Mouse (Mus musculus) small intestine, adult 2 months (tissue): ENCODE results near the gene Pdss2. TPM values are rescaled to one million over a fixed set of nuclear protein-coding genes. Genes with fewer than 3 reads are reported as not detected.
"Not testable (repeated sequence)": the region's sequence is repeated elsewhere in the genome, so short reads cannot be mapped to it uniquely, and the experiment has no call there.

Experiments used
- H3K27ac ChIP-seq: fragments of 200-500 bp; 2 replicates; pipeline ENCODE4 v1.5.1; 2012; ENCODE audit warnings: low read depth, low read length, control low read depth, inconsistent platforms; ENCODE audit not compliant: insufficient read depth
- H3K27me3 ChIP-seq: fragments of 200-500 bp; 2 replicates; pipeline ENCODE4 v1.6.1; 2012; ENCODE audit warnings: mild to moderate bottlenecking, moderate library complexity, low read length, inconsistent platforms; ENCODE audit not compliant: control insufficient read depth, insufficient read depth
- H3K36me3 ChIP-seq: fragments of 200-500 bp; 2 replicates; pipeline ENCODE4 v1.6.1; 2012; ENCODE audit warnings: mild to moderate bottlenecking, low read length, control low read depth, inconsistent platforms; ENCODE audit not compliant: control insufficient read depth, insufficient read depth
- H3K4me1 ChIP-seq: fragments of 200-500 bp; 2 replicates; pipeline ENCODE4 v1.6.1; 2012; ENCODE audit warnings: low read length, inconsistent platforms, mixed read lengths; ENCODE audit not compliant: control insufficient read depth, insufficient read depth, insufficient read length
- H3K4me3 ChIP-seq: fragments of 200-500 bp; 2 replicates; pipeline ENCODE4 v1.5.1; 2012; ENCODE audit warnings: low read depth, mild to moderate bottlenecking, control low read depth, inconsistent platforms, low read length, moderate library complexity
- CTCF ChIP-seq: fragments of 200-500 bp; IDR thresholded peaks from 2 replicates; pipeline ENCODE4 v1.5.1; 2012; ENCODE audit warnings: low read depth, mild to moderate bottlenecking, control low read depth, inconsistent platforms, low read length, moderate library complexity, mixed read lengths; ENCODE audit not compliant: insufficient replicate concordance, insufficient read length; ENCODE audit errors: extremely low read depth
- POLR2A ChIP-seq: fragments of 200-500 bp; IDR thresholded peaks from 2 replicates; pipeline ENCODE4 v1.6.1; 2012; ENCODE audit warnings: low read depth, mild to moderate bottlenecking, control low read depth, inconsistent platforms, low read length, moderate library complexity
- WGBS: fragments of 180-500 bp; shearing (Covaris S2); methylation state at CpG from one replicate; pipeline ENCODE4 v1.1.7; 2018; 5-methylcytosine and 5-hydroxymethylcytosine counted together
- polyA plus RNA-seq: library from polyadenylated mRNA; depleted of rRNA; stranded (reverse); fragments of >200 nt; gene quantifications from 2 replicates; pipeline ENCODE4 v1.2.3, GENCODE M21; 2012

Gene Pdss2
- polyA plus RNA-seq, 1 experiment = 10.5 TPM

DNA sequence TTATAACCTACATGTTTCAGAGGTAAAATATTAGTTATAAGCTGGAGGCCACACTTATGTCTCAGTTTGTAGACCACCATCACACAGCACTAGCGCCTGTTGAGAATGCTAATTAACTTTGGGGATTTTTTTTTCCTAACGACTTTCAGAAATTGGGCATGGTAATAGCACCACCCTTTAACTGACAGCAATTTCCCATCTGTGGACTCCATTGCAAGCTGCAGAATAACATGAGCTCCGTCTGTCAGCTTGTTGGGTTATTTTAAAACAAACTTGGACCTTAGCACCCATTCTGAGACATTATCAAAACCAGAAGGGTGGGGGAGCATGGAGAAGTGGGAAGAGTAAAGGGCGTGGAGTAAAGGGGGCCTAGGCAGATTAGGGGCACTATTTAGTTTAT is 174.5 kb downstream of the Pdss2 start:
- Histone ChIP-seq H3K36me3 (peaks cover 7% of the 10 kb centered on the region), H3K4me3 (no peak overlapping the region), H3K27ac (no peak overlapping the region), H3K4me1 (no peaks in the 10 kb centered on the region), H3K27me3 (no peaks in the 10 kb centered on the region)
- TF ChIP-seq POLR2A = no peak
- TF ChIP-seq CTCF = no peak
- WGBS = 68% methylated on average over 4 of the region's 4 CpGs

DNA sequence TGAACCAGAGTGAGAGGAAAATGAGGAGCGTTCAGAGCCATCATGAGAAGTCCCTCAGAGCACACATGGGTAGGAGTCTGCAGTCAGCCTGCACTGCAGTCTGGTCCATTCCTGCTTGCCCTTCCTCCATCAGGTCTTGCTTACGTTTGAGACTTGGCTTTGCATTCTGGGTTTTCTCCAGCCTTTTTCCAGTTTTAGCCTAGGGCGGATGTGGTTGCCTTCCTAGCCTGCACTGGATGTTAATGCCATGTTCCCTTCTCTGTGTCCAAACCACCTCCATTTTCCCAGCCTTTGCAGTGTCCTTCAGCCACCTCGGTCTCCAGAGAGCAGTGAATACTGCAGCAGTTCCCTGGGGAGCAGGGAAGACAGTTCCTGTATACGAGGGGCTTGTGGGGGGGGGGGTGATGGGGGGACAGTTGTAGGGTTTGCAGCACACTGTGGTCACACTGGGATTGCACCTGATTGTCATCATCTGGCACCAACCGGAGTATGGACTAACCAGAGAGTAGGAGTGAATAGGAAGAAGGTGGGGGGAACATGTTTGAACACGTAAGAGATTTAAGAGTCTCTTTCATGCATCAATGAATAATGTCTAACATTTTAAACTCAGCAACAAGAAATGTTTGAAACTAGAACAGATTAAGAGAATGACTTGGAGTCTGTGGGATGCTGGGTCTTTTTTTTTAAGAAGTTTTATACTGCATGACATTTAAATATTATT is 178.5 kb downstream of the Pdss2 start:
- no peaks in the 10 kb centered on the region for H3K27me3 ChIP-seq
- no peak overlapping the region for H3K27ac ChIP-seq
- H3K4me3 ChIP-seq = no peak overlapping the region
- H3K4me1 ChIP-seq = no peaks in the 10 kb centered on the region
- TF ChIP-seq CTCF = no peak
- no peak for TF ChIP-seq POLR2A
- peaks cover 12% of the 10 kb centered on the region for H3K36me3 ChIP-seq
- WGBS = 79% methylated on average over 7 of the region's 7 CpGs

DNA sequence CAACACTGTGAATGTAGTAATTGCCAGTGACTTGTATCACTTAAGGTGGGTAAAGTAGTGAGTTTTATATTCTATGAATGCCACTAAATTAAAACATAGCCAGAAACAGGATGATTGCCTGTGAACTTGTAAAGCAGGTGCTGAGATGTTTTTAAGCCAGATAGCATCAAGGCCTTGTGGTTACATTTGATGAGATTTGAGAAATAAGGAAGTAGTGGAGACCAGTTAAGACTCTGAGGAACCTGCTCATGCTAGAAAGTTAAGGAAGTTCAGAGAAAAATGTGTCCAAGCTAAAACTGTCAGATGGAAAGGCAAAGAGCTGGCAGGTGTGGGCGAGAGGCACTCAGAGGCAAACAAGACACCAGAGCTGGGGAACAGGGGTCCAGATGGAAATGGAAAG is 184.8 kb downstream of the Pdss2 start:
- TF ChIP-seq CTCF (no peak), POLR2A (no peak)
- WGBS = 58% methylated on average over 1 of the region's 1 CpGs
- Histone ChIP-seq H3K27ac (no peak overlapping the region), H3K4me3 (no peak overlapping the region), H3K27me3 (no peaks in the 10 kb centered on the region), H3K4me1 (peaks cover 4% of the 10 kb centered on the region; the same call in 1 of the 2 replicates), H3K36me3 (peaks cover 13% of the 10 kb centered on the region)

DNA sequence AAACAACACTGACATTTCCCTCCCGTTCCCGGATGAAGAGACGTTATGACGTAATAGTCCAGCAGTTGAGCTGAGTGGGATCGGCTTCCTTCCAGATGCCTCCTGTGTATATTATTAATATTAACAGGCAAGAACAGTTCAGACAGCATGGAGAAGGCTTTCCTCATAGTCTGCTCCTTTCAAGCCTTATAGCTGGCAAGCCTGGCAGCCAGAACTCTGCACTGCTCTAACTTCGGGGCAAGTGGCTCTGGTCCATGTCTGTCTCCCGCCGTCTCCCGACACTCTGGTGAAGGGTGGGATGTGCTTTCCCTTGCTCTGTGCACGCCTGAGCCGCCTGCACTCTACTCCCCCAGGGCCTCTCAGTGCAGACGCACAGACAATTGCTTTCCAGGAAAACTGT is 185.6 kb downstream of the Pdss2 start:
- WGBS = 65% methylated on average over 12 of the region's 12 CpGs
- no peaks in the 10 kb centered on the region for H3K27me3 ChIP-seq

DNA sequence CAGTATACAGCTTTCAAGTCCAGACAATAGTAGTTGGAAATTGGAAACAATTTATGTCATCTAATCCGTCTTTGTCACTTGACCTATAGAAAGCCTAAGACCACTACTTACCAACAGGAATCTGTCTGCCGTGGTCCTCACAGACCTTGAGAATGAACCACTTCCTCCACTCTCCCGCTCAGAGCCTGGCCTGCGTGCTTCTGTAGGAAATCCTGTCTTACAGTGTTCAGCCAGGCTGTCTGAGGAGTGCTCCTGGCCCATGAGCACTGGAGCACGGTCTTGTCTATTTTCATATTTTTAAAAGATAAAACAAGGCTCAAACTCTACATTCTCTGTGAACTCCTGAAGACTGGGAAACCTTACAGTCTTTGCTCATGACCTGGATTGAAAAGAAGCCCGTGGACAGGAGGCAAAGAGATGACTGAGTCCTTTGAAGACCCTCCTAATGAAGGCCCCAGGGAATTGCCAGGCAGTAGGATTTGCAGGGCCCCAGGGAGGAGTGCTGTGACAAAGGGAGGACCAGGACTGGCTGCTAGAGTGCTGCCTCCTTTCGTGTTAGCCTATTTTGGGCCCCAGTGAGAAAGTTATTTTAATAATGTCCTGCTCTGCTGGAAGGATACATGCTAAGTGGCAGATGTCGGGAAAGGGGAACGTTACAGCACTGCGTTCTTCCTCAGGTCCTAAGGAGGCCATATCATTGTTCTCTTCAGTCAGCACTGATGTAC is 188.4 kb downstream of the Pdss2 start:
- 87% methylated on average over 10 of the region's 10 CpGs for WGBS
- H3K27me3 ChIP-seq = no peaks in the 10 kb centered on the region
- H3K4me3 ChIP-seq = no peak overlapping the region
- H3K27ac ChIP-seq = no peak overlapping the region
- peaks cover 8% of the 10 kb centered on the region for H3K36me3 ChIP-seq
- H3K4me1 ChIP-seq = peaks cover 4% of the 10 kb centered on the region; the same call in 1 of the 2 replicates
- TF ChIP-seq CTCF = no peak
- no peak for TF ChIP-seq POLR2A

More for the DNA sequence above, 185.6 kb downstream of the Pdss2 start:
- TF ChIP-seq CTCF = no peak
- TF ChIP-seq POLR2A = no peak
- H3K27ac ChIP-seq = no peak overlapping the region
- H3K4me3 ChIP-seq = no peak overlapping the region
- peaks cover 13% of the 10 kb centered on the region for H3K36me3 ChIP-seq
- H3K4me1 ChIP-seq = peaks cover 4% of the 10 kb centered on the region; the same call in 1 of the 2 replicates

DNA sequence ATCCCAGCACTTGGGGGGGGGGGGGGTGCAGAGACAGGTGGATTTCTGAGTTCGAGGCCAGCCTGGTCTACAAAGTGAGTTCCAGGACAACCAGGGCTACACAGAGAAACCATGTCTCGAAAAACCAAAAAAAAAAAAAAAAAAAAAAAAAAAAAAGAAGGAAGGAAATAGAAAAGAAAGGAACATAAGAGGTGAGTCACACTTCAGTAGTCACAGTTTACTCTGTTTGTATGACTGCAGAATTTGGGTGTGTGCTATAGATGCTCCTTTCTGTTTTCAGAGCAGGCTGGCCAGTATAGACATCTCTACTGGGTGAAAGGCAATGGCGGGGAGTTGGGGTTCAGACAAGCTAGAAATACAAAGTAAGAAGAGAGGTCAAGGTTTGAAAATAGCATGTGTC is 189.9 kb downstream of the Pdss2 start:
- H3K4me1 ChIP-seq, H3K27me3 ChIP-seq, H3K36me3 ChIP-seq, H3K27ac ChIP-seq, H3K4me3 ChIP-seq: not testable (repeated sequence)
- 89% methylated on average over 3 of the region's 3 CpGs for WGBS

DNA sequence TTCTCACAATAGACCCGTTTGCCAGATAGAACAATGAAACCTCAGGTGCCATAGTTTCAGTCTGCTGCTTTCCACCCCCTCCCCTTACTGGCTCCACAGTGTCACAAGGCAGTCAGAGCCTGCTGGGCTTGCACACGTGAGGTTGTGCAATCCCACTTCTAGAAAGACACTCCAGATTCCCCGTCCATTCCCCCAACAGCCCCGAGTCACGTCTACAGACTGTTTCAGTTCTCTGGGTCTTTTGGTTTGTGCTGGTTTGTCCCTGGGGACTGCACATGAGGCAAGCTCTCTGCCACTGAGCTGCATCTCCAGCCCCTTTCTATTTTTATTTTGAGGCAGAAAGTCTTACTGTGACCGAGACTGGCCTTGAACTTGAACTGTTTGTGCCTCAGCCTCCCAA is 196.1 kb downstream of the Pdss2 start:
- Histone ChIP-seq H3K4me1 (no peaks in the 10 kb centered on the region), H3K27me3 (no peaks in the 10 kb centered on the region), H3K4me3 (no peak overlapping the region), H3K27ac (no peak overlapping the region), H3K36me3 (no peaks in the 10 kb centered on the region)
- TF ChIP-seq POLR2A (no peak), CTCF (no peak)
- WGBS = 84% methylated on average over 6 of the region's 6 CpGs
